Mouse (Mus musculus): ENCODE measurements at regions not wholly inside any gene's neighbourhood (a gene's known extent, or its start where the extent isn't known, plus 50 kb on each side); places are given as distances from the start of the nearest gene placed in this dataset.

- no peak for TF ChIP-seq CTCF (IDR thresholded peaks at IDR 0.05; ENCODE audit: control insufficient read depth, insufficient read depth, insufficient read length)
- no peak for TF ChIP-seq CEBPB (IDR thresholded peaks at IDR 0.05; ENCODE audit: low read depth)
- TF ChIP-seq USF1 (IDR thresholded peaks at IDR 0.05; ENCODE audit: low read depth): no peak
- no peak for TF ChIP-seq MYOD1 (IDR thresholded peaks at IDR 0.05; ENCODE audit: control insufficient read depth, insufficient read length, low read depth)
- TF ChIP-seq MAX (IDR thresholded peaks at IDR 0.05): no peak
- TF ChIP-seq MYOG (IDR thresholded peaks at IDR 0.05; ENCODE audit: control insufficient read depth, extremely low read depth, insufficient read length): no peak
Measured at GRCm38 (mm10) chr7:82047456-82047855, 55.4 kb upstream of the Bnc1 start.
